Mouse (Mus musculus) myocyte (in vitro differentiated cells): Measurements from ENCODE around the gene Agpat3.

Experiments
- CEBPB ChIP-seq: IDR thresholded peaks from 2 replicates; pipeline ENCODE4 v1.6.1; 2011; ENCODE audit warnings: mild to moderate bottlenecking, moderate library complexity; ENCODE audit not compliant: poor library complexity, insufficient read depth, severe bottlenecking
- E2F4 ChIP-seq: IDR thresholded peaks from one replicate; pipeline ENCODE4 v1.6.1; 2011; ENCODE audit warnings: mild to moderate bottlenecking, control low read depth, moderate library complexity; ENCODE audit not compliant: insufficient read depth
- MAX ChIP-seq: IDR thresholded peaks from one replicate; pipeline ENCODE4 v1.6.1; 2011; ENCODE audit warnings: low read depth, mild to moderate bottlenecking, control low read depth
- MYOD1 ChIP-seq, 3 experiments: IDR thresholded peaks; one replicate each; pipeline ENCODE4 v1.6.1; 2011; ENCODE audit warnings: control low read depth in 2 of 3, low read depth in 2 of 3, mild to moderate bottlenecking in 2 of 3, moderate library complexity in 1 of 3; ENCODE audit not compliant: insufficient read length in 2 of 3, control insufficient read depth in 1 of 3
- MYOG ChIP-seq, 3 experiments: IDR thresholded peaks; one replicate each; pipeline ENCODE4 v1.6.1; 2011; ENCODE audit warnings: control low read depth in 2 of 3, low read depth in 2 of 3, mild to moderate bottlenecking in 2 of 3; ENCODE audit not compliant: insufficient read length in 2 of 3, control insufficient read depth in 1 of 3, insufficient read depth in 1 of 3
- POLR2A ChIP-seq: IDR thresholded peaks from one replicate; pipeline ENCODE4 v1.6.1; 2011; ENCODE audit warnings: low read depth, mild to moderate bottlenecking, control low read depth, moderate library complexity; ENCODE audit not compliant: insufficient read length
- POLR2AphosphoS2 ChIP-seq: IDR thresholded peaks from one replicate; pipeline ENCODE4 v1.6.1; 2011; ENCODE audit warnings: low read depth, control low read depth; ENCODE audit not compliant: insufficient read length
- TCF12 ChIP-seq: IDR thresholded peaks from one replicate; pipeline ENCODE4 v1.6.1; 2011; ENCODE audit warnings: mild to moderate bottlenecking, control low read depth; ENCODE audit not compliant: poor library complexity, insufficient read depth, severe bottlenecking
- USF1 ChIP-seq: IDR thresholded peaks from one replicate; pipeline ENCODE4 v1.6.1; 2011; ENCODE audit warnings: low read depth, mild to moderate bottlenecking, control low read depth, moderate library complexity

DNA sequence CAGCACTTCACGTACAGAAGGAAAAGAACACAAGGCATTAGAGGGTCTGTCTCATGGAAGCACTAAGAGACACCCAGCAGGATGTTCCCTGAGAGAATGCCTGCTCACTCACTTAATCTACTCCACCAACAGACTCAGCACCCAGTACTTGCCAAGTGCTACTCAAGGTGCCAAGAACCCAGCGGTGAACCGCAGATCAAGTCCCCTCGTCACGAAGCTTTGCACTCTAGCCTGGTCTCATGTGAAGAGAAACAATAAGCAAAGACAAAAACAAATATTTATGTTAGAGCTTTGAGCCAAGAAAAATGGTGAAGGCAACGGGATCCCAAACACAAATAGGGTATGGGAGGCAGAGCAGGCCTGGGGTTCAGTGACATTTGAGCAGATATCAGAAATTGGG lies 113.4 kb downstream of the Agpat3 start:
- TF ChIP-seq POLR2A, result no peak
- TF ChIP-seq TCF12, result no peak
- no peak for TF ChIP-seq USF1
- no peak for TF ChIP-seq CEBPB
- no peak for TF ChIP-seq E2F4
- no peak for TF ChIP-seq MAX
- TF ChIP-seq POLR2AphosphoS2, result no peak
- no peak for TF ChIP-seq MYOD1 (IDR thresholded peaks at IDR 0.05; ENCODE audit: control insufficient read depth in 1 of 3, insufficient read length in 2 of 3, low read depth in 2 of 3)
- TF ChIP-seq MYOG (IDR thresholded peaks at IDR 0.05; ENCODE audit: control insufficient read depth in 1 of 3, insufficient read depth in 1 of 3, insufficient read length in 2 of 3, low read depth in 2 of 3), result no peak
